Mouse (Mus musculus) lung, postnatal 10 days (tissue): Measurements from ENCODE around the gene Nptx1.

Source experiments
- DNase-seq: peaks from one replicate; pipeline ENCODE4 v3.0.0; 2021

The Nptx1 gene

GRCm38 (mm10) chr11:119490861-119491689 lies 56.5 kb downstream of the Nptx1 start, which contains the start of gene Endov:
TSS of gene Endov (plus strand) at chr11:119491347.
- DNase-seq: peak; percentile 99
